Mouse (Mus musculus) adrenal gland, postnatal 10 days (tissue): ENCODE results near the gene Sfi1. TPM values are rescaled to one million over a fixed set of nuclear protein-coding genes. Genes with fewer than 3 reads are reported as not detected.
"Not testable (repeated sequence)": the region's sequence is repeated elsewhere in the genome, so short reads cannot be mapped to it uniquely, and the experiment has no call there.

Experiments
- DNase-seq: peaks from one replicate; pipeline ENCODE4 v3.0.0; 2021; ENCODE audit warnings: mixed read lengths
- total RNA-seq, 2 experiments: library from RNA; stranded (reverse); gene quantifications; 2 replicates each; pipeline ENCODE4 v1.2.3; 2021

The Sfi1 gene
- total RNA-seq, 2 experiments from 2014 or later = 30.0 to 62.1 TPM

DNA sequence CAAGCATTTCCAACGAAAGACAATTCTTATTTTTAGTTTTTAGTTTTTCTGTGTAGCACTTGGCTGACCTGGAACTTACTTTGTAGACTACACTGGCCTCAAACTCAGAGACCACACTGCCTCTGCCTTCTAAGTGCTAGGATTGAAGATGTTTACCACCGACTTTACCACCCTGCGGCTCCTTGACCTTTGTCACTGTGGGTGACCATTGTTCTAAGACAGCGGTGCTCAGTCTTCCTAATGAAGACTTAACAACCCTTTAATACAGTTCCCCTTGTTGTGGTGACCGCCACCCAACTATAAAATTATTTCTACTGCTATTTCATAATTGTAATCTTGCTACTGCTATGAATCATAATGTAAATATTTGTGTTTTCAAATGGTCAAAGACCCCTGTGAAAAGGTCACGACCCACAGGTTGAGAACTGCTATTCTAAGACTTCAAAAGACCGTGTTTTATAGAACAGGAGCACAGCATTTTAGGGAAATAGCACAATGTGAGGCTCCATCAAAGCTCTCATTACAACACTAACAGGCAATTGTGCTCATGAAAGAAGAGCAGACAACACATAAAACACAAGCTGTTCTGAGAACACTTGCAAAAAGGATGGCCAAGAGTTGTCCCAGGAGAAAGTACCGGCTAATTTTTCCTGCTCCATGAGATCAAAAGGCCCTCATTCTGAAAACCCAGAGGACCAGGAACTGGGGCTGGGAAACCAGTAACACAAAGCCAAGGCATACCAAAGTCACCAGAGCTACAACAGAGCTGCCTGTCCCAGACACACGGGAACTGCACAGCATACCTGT lies 47.7 kb downstream of the Sfi1 start:
- not testable (repeated sequence) for DNase-seq

DNA sequence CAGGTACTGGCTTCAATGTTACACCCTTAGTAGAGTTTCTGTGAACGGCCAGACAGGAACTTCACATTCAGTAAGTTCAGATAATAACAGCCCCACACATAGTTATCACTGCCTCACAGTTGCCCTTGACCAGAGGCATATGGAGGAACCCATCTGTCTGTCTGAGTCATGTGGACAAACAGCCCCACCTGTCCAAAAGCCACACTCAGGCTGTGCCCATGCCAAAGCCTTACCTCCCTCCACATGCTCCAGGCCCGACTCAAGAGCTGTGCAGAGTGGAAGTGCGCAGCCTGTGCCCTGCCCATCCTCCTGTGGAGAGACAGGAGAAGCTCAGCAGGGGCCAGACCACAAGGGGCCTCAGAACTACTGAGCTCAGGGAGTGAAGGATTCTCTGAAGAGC lies 49.3 kb downstream of the Sfi1 start:
- not testable (repeated sequence) for DNase-seq

DNA sequence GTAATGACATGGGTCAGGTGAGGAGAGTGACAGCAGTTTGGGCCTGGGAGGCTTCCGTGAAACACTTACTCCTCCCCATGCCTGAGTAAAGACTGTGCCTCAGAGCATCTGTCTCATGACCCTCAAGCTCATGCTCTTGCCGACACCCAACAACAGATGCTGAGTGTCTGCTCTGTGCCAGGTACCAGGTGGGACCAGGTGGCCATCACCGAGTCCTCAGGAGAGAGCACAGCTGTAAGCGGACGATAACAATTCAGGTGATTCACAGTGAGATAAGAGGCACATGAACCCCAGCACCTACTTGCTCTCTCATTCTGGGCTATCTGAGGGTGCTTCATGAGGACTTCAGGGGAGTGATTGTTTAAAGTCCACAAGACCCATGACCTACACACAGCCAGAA lies 50.9 kb downstream of the Sfi1 start:
- DNase-seq = peak; percentile 76

DNA sequence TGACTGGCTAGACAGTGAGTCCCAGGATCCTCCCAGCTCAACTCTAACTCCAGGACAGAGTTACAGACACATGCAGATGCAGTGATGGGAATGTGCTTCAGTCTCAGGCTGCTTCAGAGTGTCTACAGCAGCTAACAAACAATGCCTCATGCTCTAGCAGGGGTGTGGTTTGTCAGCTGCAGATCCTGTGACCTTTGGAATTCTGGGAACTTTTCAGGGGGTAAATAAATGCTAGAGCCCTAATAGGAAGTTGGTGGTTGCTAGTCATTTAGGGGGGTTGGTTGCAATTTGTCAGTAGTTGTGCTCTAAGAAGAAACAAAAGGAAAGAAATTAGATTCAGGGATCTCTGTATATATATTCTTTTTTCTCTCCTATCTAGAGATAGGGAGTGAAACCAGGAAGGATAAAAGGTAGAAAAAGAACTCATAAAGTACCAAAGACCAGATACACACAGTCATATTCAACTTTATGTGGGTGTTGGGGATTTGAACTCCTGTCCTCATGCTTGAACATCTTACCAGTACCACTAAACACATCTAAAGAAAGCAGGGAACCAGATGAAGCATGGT lies 52.2 kb downstream of the Sfi1 start:
- DNase-seq = not testable (repeated sequence)

DNA sequence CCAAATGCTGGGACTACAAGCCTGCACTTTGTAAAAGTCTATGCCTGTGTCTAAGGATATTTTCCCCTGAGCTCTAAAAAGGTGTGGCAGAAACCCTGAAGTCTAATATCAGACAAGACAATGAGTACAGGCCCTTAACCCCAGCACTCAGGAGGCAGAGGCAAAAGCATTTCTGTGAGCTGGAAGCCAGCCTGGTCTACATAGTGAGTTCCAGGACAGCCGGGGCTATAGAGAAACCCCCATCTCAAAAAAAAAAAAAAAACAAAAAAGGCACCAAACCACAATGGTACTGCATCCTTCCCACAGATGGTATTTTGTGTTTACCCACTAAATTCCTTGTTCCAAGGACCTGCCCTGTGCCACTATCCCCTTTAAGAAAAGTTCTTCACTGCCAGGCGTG lies 54.9 kb downstream of the Sfi1 start:
- DNase-seq = peak; percentile 42

DNA sequence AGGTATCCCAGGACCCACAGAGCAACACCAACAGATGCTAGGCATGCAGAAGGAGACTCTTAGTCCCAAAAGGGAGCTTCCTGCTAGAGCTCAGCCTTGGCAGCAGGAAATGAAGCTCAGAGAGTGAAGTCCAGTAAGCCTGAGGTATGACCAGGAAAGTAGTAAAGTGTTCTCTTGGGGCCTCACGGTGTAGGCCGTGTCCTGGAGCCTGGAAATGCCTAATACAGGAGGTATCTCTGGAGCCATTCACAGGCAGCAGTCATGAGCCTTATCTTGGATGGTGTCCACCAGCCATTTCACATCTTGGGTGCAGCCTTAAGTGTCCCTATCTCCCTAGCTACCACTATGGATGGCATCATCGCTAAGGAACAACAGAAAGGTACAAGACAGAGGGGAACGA lies 56.0 kb downstream of the Sfi1 start:
- DNase-seq = peak; percentile 51

DNA sequence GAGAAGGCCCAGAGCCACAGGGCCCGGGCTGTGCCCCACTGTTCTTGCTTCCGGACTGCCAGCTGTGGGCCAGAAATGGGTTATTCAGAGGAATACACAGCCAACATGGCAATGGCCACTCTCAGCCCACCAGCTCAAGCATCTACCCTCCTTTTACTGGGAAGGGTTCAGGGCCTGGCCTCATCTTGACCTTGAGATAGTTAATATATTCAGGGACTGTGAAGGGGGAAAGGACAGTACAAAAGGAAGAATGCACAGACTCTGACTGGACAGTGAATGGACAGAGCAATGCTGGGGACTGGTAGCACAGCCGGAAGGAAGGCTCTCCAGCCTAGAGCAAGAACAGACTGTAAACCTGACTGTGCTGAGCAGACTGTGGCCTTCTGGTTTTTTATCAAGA lies 57.3 kb downstream of the Sfi1 start:
- not testable (repeated sequence) for DNase-seq

DNA sequence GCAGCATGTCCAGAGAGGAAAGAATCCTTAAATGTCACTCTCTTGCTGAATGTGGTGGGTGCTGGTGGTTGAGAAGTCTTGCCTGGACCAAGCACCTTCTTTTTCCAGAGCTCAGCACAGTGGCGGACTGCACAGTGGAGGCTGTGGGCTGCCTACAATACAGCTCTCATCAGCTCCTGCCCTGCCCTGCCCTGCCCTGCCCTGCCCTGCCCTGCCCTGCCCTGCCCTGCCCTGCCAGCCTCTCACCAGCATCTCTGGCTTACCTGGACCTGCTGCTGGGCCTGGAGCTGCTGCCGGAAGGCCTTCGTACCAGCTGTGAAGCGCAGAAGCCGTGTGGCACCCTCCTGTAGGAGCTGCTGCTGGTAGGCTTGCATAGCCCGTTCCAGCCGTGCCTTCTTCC lies 57.9 kb downstream of the Sfi1 start:
- not testable (repeated sequence) for DNase-seq

DNA sequence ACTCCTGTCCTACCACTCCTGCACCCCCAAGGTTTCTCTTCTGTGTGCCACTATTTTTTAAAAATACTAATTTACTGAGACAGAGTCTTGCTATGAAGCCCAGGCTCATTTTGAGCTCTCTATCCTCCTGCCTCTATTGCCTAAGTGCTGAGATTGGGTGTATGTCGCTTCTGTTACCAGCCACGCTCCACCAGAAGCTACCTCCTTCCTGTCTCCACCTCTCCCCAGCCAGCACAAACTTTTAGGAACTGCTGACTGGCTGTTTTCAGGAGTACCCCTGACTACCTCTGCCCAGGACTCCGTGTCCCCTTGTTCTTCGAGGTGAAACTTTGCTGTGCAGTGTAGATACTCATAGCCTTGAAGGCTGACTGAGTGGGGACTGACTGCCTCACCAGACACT lies 59.9 kb downstream of the Sfi1 start:
- DNase-seq = not testable (repeated sequence)

DNA sequence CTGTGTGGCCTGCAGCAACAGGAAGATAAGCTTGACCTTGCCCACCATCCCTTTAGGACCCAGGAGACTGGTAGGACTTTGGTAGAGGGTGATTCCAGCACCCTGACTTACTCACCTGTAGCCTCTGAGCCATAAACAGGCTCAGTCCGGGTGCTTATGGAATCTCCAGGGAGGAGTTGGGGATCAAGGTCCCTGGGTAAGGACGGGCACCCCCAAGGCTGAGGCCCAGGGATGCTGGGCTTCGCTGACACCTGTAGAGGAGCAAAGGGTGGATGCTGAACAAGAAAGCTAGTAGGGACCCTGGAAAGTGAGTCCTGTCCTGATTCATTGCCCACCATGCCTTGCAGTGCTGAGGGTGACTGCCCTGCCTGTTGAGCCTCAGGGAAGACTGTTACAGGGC lies 60.3 kb downstream of the Sfi1 start:
- peak; percentile 24 for DNase-seq

DNA sequence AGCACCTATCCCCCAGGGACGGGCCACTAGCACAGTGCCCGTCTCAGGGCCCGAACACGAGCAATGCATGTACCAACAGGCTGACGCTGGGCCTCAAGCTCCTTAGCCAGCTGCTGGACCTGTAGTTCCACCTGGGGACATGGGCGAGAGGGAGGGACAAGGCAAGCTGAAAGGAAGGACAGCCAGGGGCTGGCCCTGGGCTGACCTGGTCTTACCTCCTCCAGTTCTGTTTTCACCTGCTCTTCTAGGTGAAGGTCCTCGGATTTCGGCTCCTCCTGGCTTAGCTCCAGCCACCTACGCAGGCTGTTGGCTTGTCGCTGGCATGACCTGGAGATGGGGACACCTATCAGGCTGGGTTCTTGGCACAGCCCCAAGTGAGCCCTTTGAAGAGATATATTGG lies 61.3 kb downstream of the Sfi1 start:
- DNase-seq = peak; percentile 70

DNA sequence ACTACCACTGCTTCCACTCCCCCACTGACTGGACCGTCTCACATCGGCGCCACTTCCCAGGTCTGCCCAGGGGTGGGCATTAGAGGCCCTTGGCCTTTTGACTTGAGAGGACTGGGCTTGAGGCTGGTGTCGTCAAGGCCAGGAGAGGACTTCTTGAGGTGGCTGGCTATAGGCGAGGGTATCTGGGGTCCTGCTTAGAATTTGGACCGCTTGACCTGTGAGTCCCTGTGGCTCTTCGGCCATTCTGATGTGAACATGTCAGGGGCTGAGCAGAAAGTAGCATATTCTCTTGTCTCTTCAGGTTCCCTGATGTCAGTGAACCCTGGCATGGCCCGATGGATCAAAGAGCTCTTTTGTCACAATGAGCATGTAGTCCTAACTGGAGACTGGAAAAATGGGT lies 63.4 kb downstream of the Sfi1 start:
- DNase-seq = peak; percentile 73

DNA sequence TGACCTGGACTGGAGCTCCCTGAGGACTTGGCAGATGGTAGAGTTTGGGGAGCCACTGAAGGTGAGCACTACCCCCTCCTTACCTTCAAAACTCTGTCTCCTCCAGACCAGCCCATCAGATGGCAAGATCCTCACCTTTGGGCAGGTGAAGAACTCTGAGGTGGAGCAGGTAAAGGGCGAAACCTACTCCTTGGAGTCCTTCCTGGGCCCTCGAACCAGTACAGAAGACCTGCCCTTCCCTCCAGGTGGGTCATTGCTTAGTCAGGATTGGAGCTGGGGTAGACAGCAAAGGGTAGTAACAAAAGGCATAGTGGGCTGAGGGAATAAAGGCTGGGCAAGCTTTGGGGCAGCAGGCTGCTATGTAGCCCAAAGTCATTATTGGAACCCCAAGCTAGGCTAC lies 64.0 kb downstream of the Sfi1 start:
- DNase-seq = not testable (repeated sequence)

DNA sequence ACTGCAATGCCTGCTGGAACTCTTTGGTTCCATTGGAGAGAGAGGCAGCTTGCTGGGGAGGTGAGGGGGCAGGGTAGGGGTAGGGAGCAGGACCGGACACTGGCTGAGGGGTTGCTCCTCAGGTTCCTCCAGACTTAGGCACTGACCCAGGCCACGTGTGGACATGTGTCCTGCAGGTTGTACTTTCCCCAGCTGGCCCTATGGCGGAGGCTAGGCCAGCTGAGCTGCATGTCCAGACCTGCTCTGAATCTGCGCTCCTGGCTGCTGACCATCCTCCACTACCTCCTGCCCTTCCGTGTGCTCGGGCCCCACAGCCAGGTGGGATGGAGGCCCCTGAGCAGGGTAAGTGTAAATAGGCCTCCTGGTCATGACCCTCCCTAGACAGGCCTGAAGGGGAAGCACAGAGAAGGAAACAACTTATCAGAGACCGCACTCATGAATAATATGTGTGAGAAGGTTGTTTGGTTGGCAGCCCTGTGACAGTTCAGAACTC lies 65.9 kb downstream of the Sfi1 start:
- DNase-seq = peak; percentile 53

DNA sequence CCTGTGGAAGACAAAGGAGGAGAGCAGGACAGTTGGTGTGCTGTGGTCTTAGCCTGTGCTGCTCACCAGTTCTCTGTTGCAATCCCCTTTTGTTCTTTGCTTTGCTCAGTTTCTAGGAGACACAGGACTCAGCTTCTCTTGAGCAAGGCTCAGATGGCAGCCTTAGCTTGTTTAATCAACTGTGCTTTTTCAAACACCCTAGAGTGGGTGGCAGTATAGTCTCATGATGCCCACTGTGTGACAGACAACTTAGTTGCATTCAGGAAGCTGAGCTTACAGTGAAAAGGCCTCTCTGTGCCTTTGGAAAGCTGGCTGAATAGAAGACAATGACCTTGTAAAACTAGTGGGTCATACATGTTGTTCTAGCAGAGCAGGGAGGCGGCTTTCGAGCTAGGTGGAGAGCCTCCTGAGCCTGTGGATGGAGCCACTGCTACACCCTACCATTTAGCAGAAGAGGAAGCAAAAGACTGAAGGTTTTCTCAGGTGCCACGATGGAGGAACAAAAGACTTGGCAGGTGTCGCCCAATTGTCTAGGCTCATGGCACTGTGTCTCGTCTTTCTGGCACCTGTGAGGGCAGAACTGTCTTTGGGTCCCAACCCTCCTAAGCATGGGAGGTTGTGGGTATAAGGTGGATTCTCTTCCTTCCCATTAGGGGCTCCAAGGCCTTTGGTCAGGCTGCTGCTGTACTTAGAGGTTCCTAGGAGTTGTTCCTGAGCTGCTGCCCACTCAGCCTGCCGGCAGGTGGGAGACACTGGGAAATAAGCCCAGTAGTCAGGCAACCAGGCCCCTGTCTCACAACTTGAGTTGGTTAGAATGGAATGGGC lies 66.6 kb downstream of the Sfi1 start:
- peak; percentile 83 for DNase-seq

DNA sequence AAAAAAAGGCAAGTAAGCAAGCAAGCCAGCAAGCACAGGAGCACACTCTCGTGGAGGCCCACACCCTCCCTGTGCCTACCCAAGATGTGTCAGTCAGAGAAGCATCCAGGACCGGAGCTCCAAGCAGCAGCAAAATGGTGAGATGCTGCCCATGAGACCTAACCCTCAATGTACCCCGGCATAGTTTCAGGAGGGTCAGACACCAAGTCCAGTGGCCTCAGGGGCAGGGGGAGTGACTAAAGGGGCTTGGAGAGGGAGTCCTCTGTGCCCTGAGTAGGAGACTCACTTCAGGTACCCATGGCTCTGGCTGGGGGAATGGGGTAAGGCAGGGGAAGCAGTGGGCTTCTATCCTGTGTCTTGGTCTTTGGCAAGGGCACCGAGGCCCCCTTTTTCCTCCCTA lies 67.3 kb downstream of the Sfi1 start:
- not testable (repeated sequence) for DNase-seq

DNA sequence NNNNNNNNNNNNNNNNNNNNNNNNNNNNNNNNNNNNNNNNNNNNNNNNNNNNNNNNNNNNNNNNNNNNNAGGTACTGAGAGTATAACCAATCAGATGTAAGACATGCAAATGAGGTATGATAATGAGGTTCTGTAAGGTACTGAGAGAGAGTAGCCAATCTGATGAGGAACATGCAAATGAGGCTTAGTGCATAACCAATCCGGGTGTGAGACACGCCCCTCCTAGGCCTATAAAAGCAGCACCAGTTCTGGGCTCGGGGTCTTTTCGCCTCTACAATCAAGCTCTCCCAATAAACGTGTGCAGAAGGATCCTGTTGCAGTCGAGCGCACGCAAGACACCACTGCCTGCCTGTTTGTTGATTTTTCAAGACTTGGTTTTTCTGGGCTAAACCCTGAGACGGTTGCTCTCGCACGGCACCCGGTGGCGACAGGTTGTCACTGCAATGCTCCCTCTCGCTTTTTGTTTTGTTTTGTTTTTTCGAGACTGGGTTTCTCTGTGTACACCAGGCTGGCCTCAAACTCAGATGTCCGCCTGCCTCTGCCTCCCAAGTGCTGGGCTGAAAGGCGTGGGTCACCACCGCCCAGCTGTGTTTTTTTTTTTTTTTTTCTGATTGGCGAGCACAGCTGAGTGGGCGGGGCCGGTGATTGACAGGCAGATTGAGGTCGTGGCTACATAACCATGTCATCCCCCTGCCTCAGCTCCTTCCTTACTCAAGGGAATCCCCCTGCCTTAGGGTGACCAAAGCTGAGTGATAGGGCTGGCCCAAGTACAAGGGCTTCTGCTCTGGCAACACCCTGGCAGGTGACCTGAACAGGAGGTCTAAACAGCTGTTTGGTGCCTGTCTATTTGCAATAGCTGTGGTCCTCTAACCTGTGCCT lies 68.1 kb downstream of the Sfi1 start:
- DNase-seq = not testable (repeated sequence)

DNA sequence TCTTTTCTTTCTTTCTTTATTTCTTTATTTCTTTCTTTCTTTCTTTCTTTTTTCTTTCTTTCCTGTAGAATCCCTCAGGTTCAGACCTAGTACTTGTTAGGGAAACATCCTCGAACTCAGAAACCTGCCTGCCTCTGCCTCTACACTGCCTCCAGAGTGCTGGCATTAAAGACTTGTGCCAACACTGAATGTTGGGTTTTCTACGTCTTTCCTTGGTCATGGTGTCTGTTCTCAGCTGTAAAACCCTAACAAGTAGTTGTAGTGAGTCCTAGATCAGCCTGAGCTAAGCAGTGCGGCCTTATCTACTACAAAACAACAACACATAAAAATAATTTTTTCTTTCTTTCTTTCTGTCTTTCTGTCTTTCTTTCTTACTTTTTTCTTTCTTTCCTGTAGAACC lies 78.9 kb downstream of the Sfi1 start:
- no peak for DNase-seq

DNA sequence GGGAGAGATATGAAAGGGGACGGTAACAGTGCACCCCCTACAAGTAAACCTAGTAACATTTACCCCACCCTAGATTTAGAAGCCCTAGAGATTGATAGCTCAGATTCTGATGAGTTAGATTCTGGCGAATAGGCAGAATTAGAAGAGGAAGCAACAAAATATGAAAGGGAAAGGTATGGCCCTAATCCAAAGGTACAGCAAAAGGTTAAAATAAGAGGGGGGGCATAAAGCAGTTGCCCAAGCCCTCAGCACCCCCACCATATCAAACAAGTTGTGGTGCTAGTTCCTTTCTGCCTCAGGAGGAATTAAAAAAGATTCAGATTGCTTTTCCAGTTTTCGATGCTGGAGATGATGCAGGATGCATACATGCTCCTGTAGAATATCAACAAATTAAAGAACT lies 87.1 kb downstream of the Sfi1 start:
- DNase-seq = no peak

DNA sequence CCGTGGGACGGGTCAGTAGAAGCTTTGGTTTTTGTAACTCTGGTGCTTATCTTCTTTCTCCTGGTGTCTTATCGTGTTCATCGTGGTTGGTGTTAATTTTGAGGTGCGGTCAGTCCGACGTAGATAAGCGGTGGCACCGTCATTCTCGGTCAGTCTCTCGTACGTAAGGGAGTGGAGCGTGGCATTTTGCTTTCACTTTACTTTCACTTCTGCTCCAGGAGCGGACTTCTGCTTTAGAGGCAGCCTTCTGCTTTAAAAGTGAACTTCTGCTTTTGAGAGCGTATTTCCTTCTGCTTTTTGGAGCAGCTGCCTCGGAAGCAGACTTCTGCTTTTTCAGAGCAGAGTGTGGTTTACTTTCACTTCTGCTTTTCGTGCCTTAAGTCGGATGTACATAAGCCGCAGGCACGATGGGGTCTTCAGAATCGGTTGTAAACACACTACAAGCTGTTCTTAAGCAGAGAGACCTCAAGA lies 88.0 kb downstream of the Sfi1 start:
- DNase-seq = no peak

DNA sequence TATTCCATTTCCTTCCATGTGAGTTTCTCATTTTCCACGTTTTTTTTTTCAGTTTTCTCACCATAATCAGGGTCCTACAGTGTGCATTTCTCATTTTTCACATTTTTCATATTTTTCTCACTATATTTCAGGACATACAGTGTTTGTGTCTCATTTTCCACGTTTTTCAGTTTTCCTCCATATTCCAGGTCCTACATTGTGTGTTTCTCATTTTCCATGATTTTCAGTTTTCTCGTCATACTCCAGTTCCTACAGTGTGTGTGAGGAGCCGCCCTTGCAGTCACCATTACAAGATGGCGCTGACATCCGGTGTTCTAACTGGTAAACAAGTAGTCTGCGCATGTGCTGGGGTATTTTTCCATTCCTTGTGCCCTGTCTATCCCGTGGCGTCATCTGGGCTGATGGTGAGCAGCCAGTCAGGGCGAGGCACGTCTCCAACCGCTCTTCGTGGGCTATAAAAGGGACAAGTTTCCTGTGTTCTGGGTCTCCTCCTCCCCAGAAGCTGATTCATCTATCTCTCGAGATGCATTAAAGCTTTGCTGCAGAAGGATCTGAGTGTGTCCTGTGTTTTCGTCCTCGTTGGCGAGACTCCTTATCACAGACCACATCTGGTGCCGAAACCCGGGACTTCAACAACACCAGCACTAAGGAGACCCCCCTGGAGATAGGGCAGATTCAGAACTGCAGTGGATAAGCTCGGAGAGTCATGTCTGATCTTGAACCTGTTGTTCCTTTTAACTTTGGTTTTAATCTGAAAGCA lies 88.6 kb downstream of the Sfi1 start:
- not testable (repeated sequence) for DNase-seq
